Mouse (Mus musculus): ENCODE measurements around the gene Ispd. TPM values are rescaled to one million over a fixed set of nuclear protein-coding genes. Genes with fewer than 3 reads are reported as not detected.

Ispd gene
- total RNA-seq, 1 experiment: 1.7 TPM

DNA sequence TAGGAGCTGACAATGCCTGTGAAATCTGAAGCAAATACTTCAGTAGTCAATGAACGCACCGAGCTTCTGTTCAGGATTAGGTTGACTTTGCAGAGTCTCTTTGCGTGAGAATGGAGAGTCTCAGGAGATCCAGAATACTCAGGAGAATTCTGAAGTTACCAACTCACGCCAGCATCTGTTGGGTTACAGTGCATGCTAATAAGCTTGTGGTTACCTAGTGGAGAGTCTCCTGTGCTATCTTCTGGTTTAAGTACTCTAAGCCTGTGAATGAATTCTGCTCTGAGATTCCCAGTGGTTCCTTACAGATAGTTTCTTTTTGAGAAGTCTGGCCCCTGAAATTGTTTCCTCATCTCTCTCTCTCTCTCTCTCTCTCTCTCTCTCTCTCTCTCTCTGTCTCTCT lies 343.0 kb downstream of the Ispd start:
- in situ Hi-C loops (cut with MboI; ENCODE audit: low sequenced_read_pairs in 2 of 2, unreplicated experiment in 2 of 2): no loop called here
- no peak overlapping the region for H3K9ac ChIP-seq (ENCODE audit: insufficient read depth, low read depth, low read length, poor library complexity, severe bottlenecking)
- H3K36me3 ChIP-seq (ENCODE audit: control insufficient read depth, insufficient read depth, low read length, poor library complexity, severe bottlenecking): no peaks in the 10 kb centered on the region
- no peaks in the 10 kb centered on the region for H3K4me1 ChIP-seq (ENCODE audit: control insufficient read depth in 2 of 2, insufficient read depth in 2 of 2, low read length in 2 of 2, poor library complexity in 1 of 2)
- H3K27ac ChIP-seq (ENCODE audit: insufficient read depth, low read depth, low read length, poor library complexity, severe bottlenecking): no peak overlapping the region
- TF ChIP-seq HCFC1 (IDR thresholded peaks at IDR 0.05; ENCODE audit: borderline replicate concordance, insufficient read depth, low read length): no peak
- TF ChIP-seq ZNF384 (IDR thresholded peaks at IDR 0.05; ENCODE audit: low read depth, low read length): no peak
- no peak for TF ChIP-seq MAFK (IDR thresholded peaks at IDR 0.05; ENCODE audit: insufficient read depth, low read depth, low read length)
- no peak for TF ChIP-seq ZC3H11A (IDR thresholded peaks at IDR 0.05; ENCODE audit: borderline replicate concordance, low read depth, low read length)
- TF ChIP-seq CHD2 (IDR thresholded peaks at IDR 0.05; ENCODE audit: low read depth, low read length): no peak
- no peaks in the 10 kb centered on the region for H3K9me3 ChIP-seq (ENCODE audit: control insufficient read depth, insufficient read depth, low read depth, low read length)
- H3K4me3 ChIP-seq (ENCODE audit: insufficient read depth in 1 of 2, low read depth in 1 of 2, low read length in 2 of 2, poor library complexity in 1 of 2, severe bottlenecking in 1 of 2): no peak overlapping the region
- no peak for DNase-seq (ENCODE audit: low read depth, low spot score)

DNA sequence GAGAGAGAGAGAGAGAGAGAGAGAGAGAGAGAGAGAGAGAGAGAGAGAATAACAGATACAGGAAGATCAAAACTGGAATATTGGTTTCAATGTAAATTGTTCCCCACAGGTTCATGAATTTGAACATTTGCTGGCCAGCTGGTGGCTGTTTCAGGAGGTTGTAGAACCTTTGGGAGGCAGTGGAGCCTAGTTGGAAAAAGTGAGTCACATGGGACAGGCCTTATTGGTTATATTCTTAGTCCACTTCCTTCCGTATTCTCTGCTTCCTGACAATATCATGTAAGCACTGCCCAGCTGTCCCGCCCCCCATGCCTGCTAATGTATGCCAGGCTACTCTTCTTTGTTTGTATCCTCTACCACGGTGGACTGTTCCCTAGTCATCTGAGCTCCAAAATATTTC lies 344.0 kb downstream of the Ispd start:
- no peaks in the 10 kb centered on the region for H3K9me3 ChIP-seq (ENCODE audit: control insufficient read depth, insufficient read depth, low read depth, low read length)
- DNase-seq (ENCODE audit: low read depth, low spot score): no peak
- H3K36me3 ChIP-seq (ENCODE audit: control insufficient read depth, insufficient read depth, low read length, poor library complexity, severe bottlenecking): no peaks in the 10 kb centered on the region
- H3K9ac ChIP-seq (ENCODE audit: insufficient read depth, low read depth, low read length, poor library complexity, severe bottlenecking): no peak overlapping the region
- no peak overlapping the region for H3K27ac ChIP-seq (ENCODE audit: insufficient read depth, low read depth, low read length, poor library complexity, severe bottlenecking)
- H3K4me1 ChIP-seq (ENCODE audit: control insufficient read depth in 2 of 2, insufficient read depth in 2 of 2, low read length in 2 of 2, poor library complexity in 1 of 2): no peaks in the 10 kb centered on the region
- in situ Hi-C loops (cut with MboI; ENCODE audit: low sequenced_read_pairs in 2 of 2, unreplicated experiment in 2 of 2): no loop called here
- no peak for TF ChIP-seq ZC3H11A (IDR thresholded peaks at IDR 0.05; ENCODE audit: borderline replicate concordance, low read depth, low read length)
- TF ChIP-seq MAFK (IDR thresholded peaks at IDR 0.05; ENCODE audit: insufficient read depth, low read depth, low read length): no peak
- TF ChIP-seq ZNF384 (IDR thresholded peaks at IDR 0.05; ENCODE audit: low read depth, low read length): no peak
- TF ChIP-seq CHD2 (IDR thresholded peaks at IDR 0.05; ENCODE audit: low read depth, low read length): no peak
- no peak for TF ChIP-seq HCFC1 (IDR thresholded peaks at IDR 0.05; ENCODE audit: borderline replicate concordance, insufficient read depth, low read length)
- H3K4me3 ChIP-seq (ENCODE audit: insufficient read depth in 1 of 2, low read depth in 1 of 2, low read length in 2 of 2, poor library complexity in 1 of 2, severe bottlenecking in 1 of 2): no peak overlapping the region

DNA sequence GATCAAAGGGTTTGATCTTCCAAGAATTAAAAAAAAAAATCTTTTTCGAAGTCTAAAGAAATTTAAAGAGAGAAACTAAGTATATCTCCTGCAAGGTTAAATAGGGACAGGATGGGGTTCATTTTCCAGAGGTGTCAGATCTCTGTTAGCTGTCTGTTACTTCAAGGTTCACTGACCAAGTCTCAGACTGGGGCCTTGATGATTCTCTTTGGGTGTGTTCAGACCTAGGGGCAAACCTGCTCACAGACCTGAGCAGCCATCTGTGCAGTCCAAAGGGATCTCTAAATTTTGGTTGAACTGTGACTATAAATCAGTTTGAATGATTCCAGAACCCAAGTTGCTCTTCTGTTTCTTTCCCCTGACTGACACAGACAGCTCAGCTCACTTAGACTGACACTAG lies 344.8 kb downstream of the Ispd start:
- no peaks in the 10 kb centered on the region for H3K36me3 ChIP-seq (ENCODE audit: control insufficient read depth, insufficient read depth, low read length, poor library complexity, severe bottlenecking)
- H3K9ac ChIP-seq (ENCODE audit: insufficient read depth, low read depth, low read length, poor library complexity, severe bottlenecking): no peak overlapping the region
- H3K4me1 ChIP-seq (ENCODE audit: control insufficient read depth in 2 of 2, insufficient read depth in 2 of 2, low read length in 2 of 2, poor library complexity in 1 of 2): no peaks in the 10 kb centered on the region
- in situ Hi-C loops (cut with MboI; ENCODE audit: low sequenced_read_pairs in 2 of 2, unreplicated experiment in 2 of 2): no loop called here
- no peak overlapping the region for H3K4me3 ChIP-seq (ENCODE audit: insufficient read depth in 1 of 2, low read depth in 1 of 2, low read length in 2 of 2, poor library complexity in 1 of 2, severe bottlenecking in 1 of 2)
- no peaks in the 10 kb centered on the region for H3K9me3 ChIP-seq (ENCODE audit: control insufficient read depth, insufficient read depth, low read depth, low read length)
- no peak overlapping the region for H3K27ac ChIP-seq (ENCODE audit: insufficient read depth, low read depth, low read length, poor library complexity, severe bottlenecking)
- DNase-seq (ENCODE audit: low read depth, low spot score): no peak
- TF ChIP-seq MAFK (IDR thresholded peaks at IDR 0.05; ENCODE audit: insufficient read depth, low read depth, low read length) (no peak), HCFC1 (IDR thresholded peaks at IDR 0.05; ENCODE audit: borderline replicate concordance, insufficient read depth, low read length) (no peak), ZC3H11A (IDR thresholded peaks at IDR 0.05; ENCODE audit: borderline replicate concordance, low read depth, low read length) (no peak), ZNF384 (IDR thresholded peaks at IDR 0.05; ENCODE audit: low read depth, low read length) (no peak), CHD2 (IDR thresholded peaks at IDR 0.05; ENCODE audit: low read depth, low read length) (no peak)

DNA sequence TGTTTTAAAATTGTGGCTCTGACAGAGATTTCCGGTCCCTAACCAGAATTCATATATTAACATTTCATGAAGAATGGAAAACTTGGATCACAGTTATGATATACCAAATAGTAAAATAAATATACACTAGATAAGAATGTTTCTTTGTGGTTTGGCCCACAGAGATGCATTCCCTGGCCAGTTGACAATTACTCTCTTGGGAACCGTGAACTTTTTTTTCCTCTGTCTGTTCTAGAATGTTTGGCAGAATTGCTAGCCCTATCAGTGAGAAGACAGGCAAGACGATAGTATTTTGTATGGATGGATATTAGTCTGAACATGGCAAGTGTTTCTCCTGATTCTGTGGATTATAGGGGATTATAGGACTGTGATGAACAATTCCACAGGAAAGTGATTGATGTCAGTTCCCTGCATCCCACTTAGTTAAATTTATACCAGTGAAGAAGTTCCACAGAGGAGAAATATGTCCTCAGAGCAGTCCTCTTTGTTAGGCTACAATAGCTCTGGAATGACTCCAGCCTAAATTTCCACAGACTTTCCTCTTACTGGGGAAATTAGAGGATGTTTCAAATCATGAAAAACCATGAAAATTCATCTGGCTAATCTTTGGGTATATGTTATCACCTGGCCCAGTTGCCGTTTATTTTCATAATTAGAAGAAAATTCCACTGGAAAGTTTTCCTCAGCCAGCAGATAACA lies 352.6 kb downstream of the Ispd start:
- TF ChIP-seq HCFC1 (IDR thresholded peaks at IDR 0.05; ENCODE audit: borderline replicate concordance, insufficient read depth, low read length): no peak
- no peak for TF ChIP-seq ZNF384 (IDR thresholded peaks at IDR 0.05; ENCODE audit: low read depth, low read length)
- TF ChIP-seq MAFK (IDR thresholded peaks at IDR 0.05; ENCODE audit: insufficient read depth, low read depth, low read length): no peak
- no peak for TF ChIP-seq CHD2 (IDR thresholded peaks at IDR 0.05; ENCODE audit: low read depth, low read length)
- DNase-seq (ENCODE audit: low read depth, low spot score): no peak
- Histone ChIP-seq H3K27ac (ENCODE audit: insufficient read depth, low read depth, low read length, poor library complexity, severe bottlenecking) (no peak overlapping the region), H3K9ac (ENCODE audit: insufficient read depth, low read depth, low read length, poor library complexity, severe bottlenecking) (no peak overlapping the region), H3K4me1 (ENCODE audit: control insufficient read depth in 2 of 2, insufficient read depth in 2 of 2, low read length in 2 of 2, poor library complexity in 1 of 2) (no peaks in the 10 kb centered on the region), H3K36me3 (ENCODE audit: control insufficient read depth, insufficient read depth, low read length, poor library complexity, severe bottlenecking) (no peaks in the 10 kb centered on the region), H3K4me3 (ENCODE audit: insufficient read depth in 1 of 2, low read depth in 1 of 2, low read length in 2 of 2, poor library complexity in 1 of 2, severe bottlenecking in 1 of 2) (no peak overlapping the region), H3K9me3 (ENCODE audit: control insufficient read depth, insufficient read depth, low read depth, low read length) (no peaks in the 10 kb centered on the region)
- in situ Hi-C loops (cut with MboI; ENCODE audit: low sequenced_read_pairs in 2 of 2, unreplicated experiment in 2 of 2): no loop called here

Other genes with a start within 250 kb of the Ispd start
- 18.2 and 21.2 TPM in 2 replicates for gene Ankmy2, start 224.3 kb upstream of the Ispd start, total RNA-seq (2012; rRNA removed)
- 176 and 241 TPM in 2 replicates for gene Bzw2, start 223.4 kb upstream of the Ispd start, total RNA-seq (2012; rRNA removed)
- not detected in 2 replicates for gene Lrrc72, start 128.1 kb upstream of the Ispd start, total RNA-seq (2012; rRNA removed)
- 0.09 and 0.37 TPM in 2 replicates for gene Sostdc1, start 67.3 kb upstream of the Ispd start, total RNA-seq (2012; rRNA removed)
- 0.32 and 0.45 TPM in 2 replicates for gene D630036H23Rik, start 731 bp downstream of the Ispd start, total RNA-seq (2012; rRNA removed)